Mouse (Mus musculus) right cerebral cortex, adult 2 months (tissue): ENCODE data around the gene Phrf1.

Source experiments
- DNase-seq, 2 experiments: peaks; one replicate each; pipeline ENCODE4 v3.0.0; 2021 to 2022; ENCODE audit warnings: low spot score in 2 of 2

Gene Phrf1

DNA sequence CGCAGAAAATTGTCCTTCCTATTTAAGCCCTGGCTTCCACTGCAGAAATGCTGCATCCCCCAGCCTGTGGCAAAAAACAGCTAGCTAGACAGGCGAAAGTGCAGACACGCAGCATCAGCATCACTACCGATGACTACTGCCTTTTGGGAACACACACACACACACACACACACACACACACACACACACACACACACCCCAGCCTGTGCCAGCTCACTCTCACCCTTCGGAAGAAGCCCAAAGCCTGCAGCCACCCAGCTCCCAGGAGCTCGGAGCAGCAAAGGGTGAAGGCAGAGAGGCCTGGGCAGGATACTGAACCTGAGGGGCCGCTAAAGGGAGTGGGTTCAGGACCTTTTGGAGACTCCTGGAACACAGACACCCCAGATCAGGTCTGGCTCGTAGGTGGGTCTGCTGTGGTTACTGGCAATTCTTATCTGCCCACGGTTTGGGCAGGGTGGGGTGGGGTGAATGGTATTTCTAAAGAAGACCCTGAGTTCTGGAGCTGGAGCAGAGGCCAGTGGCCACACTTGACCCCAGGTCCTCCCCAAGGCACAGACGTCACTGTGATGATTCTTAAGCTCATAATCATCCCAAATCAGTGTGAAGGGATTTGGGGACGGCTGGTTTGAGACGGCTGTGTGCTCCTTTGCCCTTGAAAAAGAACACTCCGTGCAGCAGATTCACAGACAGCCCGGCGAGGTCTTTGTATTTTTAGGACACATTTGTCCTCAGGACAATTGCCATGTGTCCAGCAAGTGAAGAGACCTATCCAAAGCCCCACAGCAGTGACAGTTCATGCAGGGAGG lies 64.2 kb downstream of the Phrf1 start:
- peak in 1 of 2 experiments; percentile 22 for DNase-seq

DNA sequence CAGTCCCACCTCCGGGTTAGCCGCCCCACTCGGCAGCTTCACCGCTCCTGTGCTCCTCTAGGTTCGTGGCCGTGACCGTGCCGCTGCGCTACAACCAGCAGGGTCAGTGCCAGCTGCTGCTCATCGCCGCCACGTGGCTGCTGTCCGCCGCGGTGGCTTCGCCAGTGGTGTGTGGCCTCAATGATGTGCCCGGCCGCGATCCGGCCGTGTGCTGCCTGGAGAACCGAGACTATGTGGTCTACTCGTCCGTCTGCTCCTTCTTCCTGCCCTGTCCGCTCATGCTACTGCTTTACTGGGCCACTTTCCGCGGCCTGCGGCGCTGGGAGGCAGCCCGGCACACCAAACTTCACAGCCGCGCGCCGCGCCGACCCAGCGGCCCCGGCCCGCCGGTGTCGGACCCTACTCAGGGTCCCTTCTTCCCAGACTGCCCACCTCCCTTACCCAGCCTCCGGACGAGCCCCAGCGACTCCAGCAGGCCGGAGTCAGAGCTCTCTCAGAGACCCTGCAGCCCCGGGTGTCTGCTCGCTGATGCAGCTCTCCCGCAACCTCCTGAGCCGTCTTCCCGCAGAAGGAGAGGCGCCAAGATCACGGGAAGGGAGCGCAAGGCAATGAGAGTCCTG lies 65.4 kb downstream of the Phrf1 start:
- peak in 1 of 2 experiments; percentile 19 for DNase-seq

DNA sequence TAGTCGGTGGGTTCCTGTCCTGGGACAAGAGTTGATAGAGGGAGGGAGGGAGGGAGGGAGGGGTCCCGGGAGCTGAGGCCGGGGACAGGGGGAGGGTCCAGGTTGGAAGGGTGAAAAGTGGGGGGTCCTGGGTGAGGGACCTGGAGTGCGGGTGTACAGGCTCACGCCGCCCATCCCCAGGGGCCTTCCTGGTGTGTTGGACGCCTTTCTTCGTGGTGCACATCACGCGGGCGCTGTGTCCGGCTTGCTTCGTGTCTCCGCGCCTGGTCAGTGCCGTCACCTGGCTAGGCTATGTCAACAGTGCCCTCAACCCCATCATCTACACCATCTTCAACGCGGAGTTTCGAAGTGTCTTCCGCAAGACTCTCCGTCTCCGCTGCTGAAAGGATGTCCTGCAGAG lies 65.9 kb downstream of the Phrf1 start:
- DNase-seq = no peak

DNA sequence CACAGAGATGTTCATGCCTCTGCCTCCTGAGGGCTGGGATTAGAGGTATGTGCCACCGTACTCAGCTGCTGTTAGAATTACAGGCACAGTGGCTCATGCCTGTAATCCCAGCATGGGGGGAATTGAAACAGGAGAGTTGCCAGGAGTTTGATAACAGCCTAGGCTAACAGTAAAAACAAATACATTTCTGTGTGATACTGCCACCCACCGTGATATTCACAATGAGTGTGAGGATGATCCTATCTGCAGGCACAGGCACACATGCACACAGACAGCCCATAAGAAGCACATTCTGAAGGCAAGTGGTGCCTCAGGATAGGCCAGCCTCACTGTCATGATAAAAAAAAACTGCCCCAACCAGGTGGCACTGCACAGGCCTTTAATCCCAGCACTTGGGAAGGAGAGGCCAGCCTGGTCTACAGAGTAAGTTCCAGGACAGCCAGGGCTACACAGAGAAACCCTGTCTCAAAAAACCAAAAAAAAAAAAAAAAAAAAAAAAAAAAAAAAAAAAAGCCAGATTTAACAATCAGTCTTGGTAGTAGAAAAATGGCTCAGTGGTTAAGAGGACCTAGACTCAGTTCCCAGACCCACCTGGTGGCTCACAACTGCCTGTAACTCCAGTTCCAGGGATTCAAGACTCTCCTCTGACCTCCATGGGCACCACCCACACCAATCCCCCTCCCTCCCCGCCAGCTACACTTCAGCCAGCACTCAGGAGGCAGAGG lies 69.5 kb downstream of the Phrf1 start:
- DNase-seq = no peak

DNA sequence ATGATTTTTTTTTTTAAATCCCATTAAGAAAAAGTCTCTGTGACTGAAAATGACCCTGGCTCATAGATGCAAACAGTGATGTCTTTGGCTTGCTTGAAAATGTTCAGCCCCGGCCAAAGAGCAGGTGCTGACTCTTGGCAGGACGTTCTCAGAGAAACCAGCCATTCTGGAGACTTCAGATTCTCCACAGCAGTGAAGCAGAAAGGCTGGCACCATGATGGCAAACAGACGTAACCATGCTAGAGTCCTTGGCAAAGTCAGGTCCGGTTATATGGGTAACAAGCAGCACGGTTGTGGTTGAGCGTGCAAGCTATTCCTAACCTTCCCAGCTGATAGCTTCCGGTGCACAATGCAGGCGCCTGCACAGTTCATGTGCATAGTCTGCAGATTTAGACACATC lies 70.6 kb downstream of the Phrf1 start:
- DNase-seq = no peak

DNA sequence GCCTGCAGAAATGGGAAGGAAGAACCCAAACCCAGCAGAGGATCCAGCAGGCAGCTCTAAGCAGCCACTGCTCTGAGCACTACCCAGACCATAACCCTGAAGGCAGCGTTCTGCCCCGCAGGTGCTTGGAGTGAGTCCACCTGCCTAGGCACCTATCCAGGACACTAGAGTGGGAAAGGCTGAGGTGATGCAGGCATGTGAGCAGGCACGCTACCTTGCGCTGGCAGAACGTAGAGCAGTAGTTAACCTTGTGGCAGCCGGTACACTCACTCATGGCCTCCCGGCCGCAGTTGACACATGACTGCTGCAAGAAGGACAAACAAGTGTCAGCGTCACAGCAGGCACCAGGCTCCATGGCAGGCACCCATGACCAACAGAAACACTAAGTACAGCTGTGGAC lies 72.8 kb downstream of the Phrf1 start:
- no peak for DNase-seq

DNA sequence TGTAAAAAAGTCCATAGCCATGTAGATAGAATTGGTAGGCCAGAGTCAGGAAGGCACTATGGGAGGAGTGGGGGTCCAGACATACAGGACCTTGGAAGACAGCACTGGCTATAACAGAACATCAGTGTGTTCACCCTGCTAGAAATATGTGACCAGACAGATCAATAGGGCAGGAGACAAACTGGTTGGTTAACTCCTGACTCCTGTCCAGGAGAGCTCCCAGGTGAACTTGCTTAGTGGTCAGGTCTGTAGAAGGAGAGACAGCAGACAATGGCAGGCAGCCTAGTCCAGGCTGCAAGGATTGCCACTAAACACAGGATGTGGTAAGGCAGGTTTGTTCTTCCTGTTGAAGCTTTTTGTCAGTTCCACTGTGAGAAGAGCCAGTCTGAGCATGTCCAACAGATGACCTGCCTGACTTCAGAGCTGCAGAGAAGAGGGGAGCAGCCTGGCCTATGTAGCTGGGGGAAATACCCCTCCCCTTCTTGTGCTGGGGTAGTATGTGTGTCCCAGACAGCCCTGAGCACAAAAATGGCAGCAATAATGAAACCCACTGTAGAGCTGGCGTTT lies 74.2 kb downstream of the Phrf1 start:
- no peak for DNase-seq

DNA sequence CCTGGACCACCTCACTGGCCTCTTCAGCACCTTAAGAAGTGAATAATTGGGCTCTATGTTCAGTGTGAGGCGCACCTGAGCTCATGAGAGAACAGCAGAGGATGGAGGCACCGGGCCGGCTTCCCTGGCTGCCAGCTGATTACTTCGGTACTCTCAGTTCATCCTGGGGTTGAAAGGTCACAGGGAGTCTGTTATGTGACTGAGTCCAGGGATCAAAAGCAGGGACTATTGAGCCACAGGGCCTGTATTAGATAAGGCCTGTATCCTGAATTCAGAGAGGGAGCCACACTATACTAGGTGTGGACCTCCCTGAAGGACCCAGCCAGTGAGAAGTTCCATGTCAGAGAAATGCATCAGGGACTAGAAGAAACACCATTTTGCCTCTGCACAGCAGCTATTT lies 76.0 kb downstream of the Phrf1 start:
- DNase-seq = no peak
